Mouse (Mus musculus) small intestine, adult 2 months (tissue): ENCODE results near the gene Mfng.

Experiments
- CTCF ChIP-seq: fragments of 200-500 bp; IDR thresholded peaks from 2 replicates; pipeline ENCODE4 v1.5.1; 2012; ENCODE audit warnings: low read depth, mild to moderate bottlenecking, control low read depth, inconsistent platforms, low read length, moderate library complexity, mixed read lengths; ENCODE audit not compliant: insufficient replicate concordance, insufficient read length; ENCODE audit errors: extremely low read depth
- POLR2A ChIP-seq: fragments of 200-500 bp; IDR thresholded peaks from 2 replicates; pipeline ENCODE4 v1.6.1; 2012; ENCODE audit warnings: low read depth, mild to moderate bottlenecking, control low read depth, inconsistent platforms, low read length, moderate library complexity

GRCm38 (mm10) chr15:78742831-78743230 is 30.4 kb downstream of the Mfng start:
- no peak for TF ChIP-seq CTCF
- TF ChIP-seq POLR2A, result no peak
